Mouse (Mus musculus) ES-E14 (cell line): ENCODE measurements at regions not wholly inside any gene's neighbourhood (a gene's known extent, or its start where the extent isn't known, plus 50 kb on each side); places are given as distances from the start of the nearest gene placed in this dataset.

Source experiments
- CHD2 ChIP-seq: IDR thresholded peaks from 2 replicates; pipeline ENCODE4 v1.6.1; 2014; ENCODE audit warnings: mild to moderate bottlenecking, low read depth, low read length, inconsistent platforms
- HCFC1 ChIP-seq: IDR thresholded peaks from 2 replicates; pipeline ENCODE4 v1.6.1; 2012; ENCODE audit warnings: low read length, inconsistent platforms, borderline replicate concordance; ENCODE audit not compliant: insufficient read depth
- MAFK ChIP-seq: IDR thresholded peaks from 2 replicates; pipeline ENCODE4 v1.6.1; 2014; ENCODE audit warnings: mild to moderate bottlenecking, low read depth, low read length, inconsistent platforms; ENCODE audit not compliant: insufficient read depth
- ZC3H11A ChIP-seq: IDR thresholded peaks from 2 replicates; pipeline ENCODE4 v1.6.1; 2012; ENCODE audit warnings: low read depth, mild to moderate bottlenecking, inconsistent platforms, low read length, borderline replicate concordance
- ZNF384 ChIP-seq: IDR thresholded peaks from 2 replicates; pipeline ENCODE4 v1.6.1; 2012; ENCODE audit warnings: low read depth, low read length, inconsistent platforms

GRCm38 (mm10) chr3:117247833-117248232 is 112.8 kb downstream of the Plppr4 start:
- no peak for TF ChIP-seq MAFK
- no peak for TF ChIP-seq CHD2
- TF ChIP-seq ZNF384: no peak
- no peak for TF ChIP-seq ZC3H11A
- TF ChIP-seq HCFC1: no peak
